Mouse (Mus musculus): ENCODE data around the gene Gm21680.
"Not testable (repeated sequence)": the region's sequence is repeated elsewhere in the genome, so short reads cannot be mapped to it uniquely, and the experiment has no call there.

DNA sequence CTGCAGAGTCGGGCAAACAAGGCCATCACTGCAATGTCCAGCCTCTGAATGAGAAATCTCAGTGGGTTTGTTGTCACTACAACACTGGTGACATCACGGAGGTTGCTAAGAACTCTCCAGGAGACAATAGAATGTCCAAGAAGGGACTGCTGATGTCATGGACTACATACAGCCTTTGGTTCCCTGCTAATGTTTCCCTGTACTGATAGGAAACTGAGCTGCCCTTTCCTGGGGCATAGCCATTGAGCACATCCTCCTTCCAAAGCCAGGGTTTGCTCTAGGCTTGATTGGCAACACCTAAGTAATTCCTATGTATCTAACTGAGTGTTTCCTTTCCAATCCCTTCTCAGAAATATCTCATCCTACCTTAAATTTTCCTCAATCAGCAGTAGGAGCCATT, 30.2 kb downstream of the Gm21680 start, which contains the start of gene Gm21663:
- not testable (repeated sequence) for TF ChIP-seq CTCF, EP300 (IDR thresholded peaks at IDR 0.05; ENCODE audit: low read depth)
